Mouse (Mus musculus) adrenal gland, postnatal 4 days (tissue): ENCODE data around the gene Gm11096. TPM values are rescaled to one million over a fixed set of nuclear protein-coding genes. Genes with fewer than 3 reads are reported as not detected.

Source experiments
- DNase-seq, 2 experiments: peaks; one replicate each; pipeline ENCODE4 v3.0.0; 2021 to 2022; ENCODE audit warnings: low spot score in 2 of 2, mixed read lengths in 2 of 2
- long read RNA-seq, 2 experiments: library from polyadenylated mRNA; stranded (forward); transcript quantifications; one replicate each; pipeline ENCODE4 v2.0.0; 2021
- total RNA-seq, 2 experiments: library from RNA; stranded (reverse); gene quantifications; 2 replicates each; pipeline ENCODE4 v1.2.3; 2021

The Gm11096 gene
- not detected for total RNA-seq
- long read RNA-seq, experiment 1 = 0 reads
- long read RNA-seq, experiment 2, partial matches to known transcripts = 0 of 1 reads
- long read RNA-seq, experiment 2, other reads (novel, unspliced or antisense) = 1 of 1 reads

GRCm38 (mm10) chr17:81441463-81441862, at the start of gene Gm11096:
Gene Gm11096 (plus strand): TSS chr17:81441763.
- DNase-seq = no peak

- DNase-seq = no peak
These were observed 48.5 kb upstream of the Gm11096 start for GRCm38 (mm10) chr17:81393040-81393439.

GRCm38 (mm10) chr17:81394124-81394523, 47.4 kb upstream of the Gm11096 start:
- DNase-seq = no peak

- DNase-seq = no peak
These were observed 44.1 kb upstream of the Gm11096 start for GRCm38 (mm10) chr17:81397434-81397833.

- DNase-seq = no peak
These were observed 41.2 kb upstream of the Gm11096 start for GRCm38 (mm10) chr17:81400377-81400776.

GRCm38 (mm10) chr17:81402636-81403035, 38.9 kb upstream of the Gm11096 start:
- peak in 1 of 2 experiments; percentile 31 for DNase-seq

GRCm38 (mm10) chr17:81403121-81403520, 38.4 kb upstream of the Gm11096 start:
- peak in 1 of 2 experiments; percentile 6 for DNase-seq

GRCm38 (mm10) chr17:81404225-81404624, 37.3 kb upstream of the Gm11096 start:
- DNase-seq = no peak

- no peak for DNase-seq
These were observed 28.8 kb upstream of the Gm11096 start for GRCm38 (mm10) chr17:81412736-81413135.

GRCm38 (mm10) chr17:81416361-81417114, 25.0 kb upstream of the Gm11096 start:
- no peak for DNase-seq

- no peak for DNase-seq
These were observed 21.6 kb upstream of the Gm11096 start for GRCm38 (mm10) chr17:81419802-81420459.

- no peak for DNase-seq
These were observed 17.2 kb upstream of the Gm11096 start for GRCm38 (mm10) chr17:81424256-81424912.

- no peak for DNase-seq
These were observed 14.3 kb upstream of the Gm11096 start for GRCm38 (mm10) chr17:81427245-81427644.

GRCm38 (mm10) chr17:81432733-81433132, 8.8 kb upstream of the Gm11096 start:
- DNase-seq = no peak

- DNase-seq = no peak
These were observed 8.4 kb upstream of the Gm11096 start for GRCm38 (mm10) chr17:81433148-81433547.

- DNase-seq = no peak
These were observed 13.7 kb downstream of the Gm11096 start for GRCm38 (mm10) chr17:81455269-81455668.

- no peak for DNase-seq
These were observed 14.4 kb downstream of the Gm11096 start for GRCm38 (mm10) chr17:81455977-81456376.

- DNase-seq = no peak
These were observed 17.8 kb downstream of the Gm11096 start for GRCm38 (mm10) chr17:81459379-81459778.

- DNase-seq = no peak
These were observed 27.4 kb downstream of the Gm11096 start for GRCm38 (mm10) chr17:81468941-81469340.

- no peak for DNase-seq
These were observed 31.8 kb downstream of the Gm11096 start for GRCm38 (mm10) chr17:81473363-81473762.

- no peak for DNase-seq
These were observed 35.9 kb downstream of the Gm11096 start for GRCm38 (mm10) chr17:81477420-81477819.

GRCm38 (mm10) chr17:81479807-81480206, 38.2 kb downstream of the Gm11096 start:
- DNase-seq = no peak
